Mouse (Mus musculus) adipocyte (in vitro differentiated cells): ENCODE measurements around the gene AI597479.

ENCODE experiments used
- DNase-seq: peaks from one replicate; pipeline ENCODE4 v3.0.0-alpha.2; 2016; ENCODE audit warnings: low spot score

The AI597479 gene

GRCm38 (mm10) chr1:43162394-43162793 lies 63.9 kb downstream of the AI597479 start:
- no peak for DNase-seq

DNA sequence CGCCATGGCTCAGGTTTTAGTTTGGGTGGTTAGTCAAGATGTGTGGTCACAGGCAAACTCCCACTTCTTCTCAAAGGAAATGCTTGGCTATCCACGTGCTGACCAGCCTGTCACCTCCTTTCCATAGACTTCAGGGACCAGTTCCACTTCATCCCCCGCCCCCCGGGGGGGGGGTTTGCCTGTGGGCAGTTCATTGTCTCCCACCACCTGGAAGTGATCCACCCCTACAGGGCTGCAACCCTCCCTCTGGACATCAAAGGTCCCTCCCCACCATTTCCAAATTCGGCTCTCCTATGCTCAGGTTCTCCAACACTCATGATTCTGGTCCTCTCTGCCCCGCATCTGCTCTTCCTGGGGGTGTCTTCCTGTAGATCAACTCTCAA lies 64.6 kb downstream of the AI597479 start:
- DNase-seq, result no peak

DNA sequence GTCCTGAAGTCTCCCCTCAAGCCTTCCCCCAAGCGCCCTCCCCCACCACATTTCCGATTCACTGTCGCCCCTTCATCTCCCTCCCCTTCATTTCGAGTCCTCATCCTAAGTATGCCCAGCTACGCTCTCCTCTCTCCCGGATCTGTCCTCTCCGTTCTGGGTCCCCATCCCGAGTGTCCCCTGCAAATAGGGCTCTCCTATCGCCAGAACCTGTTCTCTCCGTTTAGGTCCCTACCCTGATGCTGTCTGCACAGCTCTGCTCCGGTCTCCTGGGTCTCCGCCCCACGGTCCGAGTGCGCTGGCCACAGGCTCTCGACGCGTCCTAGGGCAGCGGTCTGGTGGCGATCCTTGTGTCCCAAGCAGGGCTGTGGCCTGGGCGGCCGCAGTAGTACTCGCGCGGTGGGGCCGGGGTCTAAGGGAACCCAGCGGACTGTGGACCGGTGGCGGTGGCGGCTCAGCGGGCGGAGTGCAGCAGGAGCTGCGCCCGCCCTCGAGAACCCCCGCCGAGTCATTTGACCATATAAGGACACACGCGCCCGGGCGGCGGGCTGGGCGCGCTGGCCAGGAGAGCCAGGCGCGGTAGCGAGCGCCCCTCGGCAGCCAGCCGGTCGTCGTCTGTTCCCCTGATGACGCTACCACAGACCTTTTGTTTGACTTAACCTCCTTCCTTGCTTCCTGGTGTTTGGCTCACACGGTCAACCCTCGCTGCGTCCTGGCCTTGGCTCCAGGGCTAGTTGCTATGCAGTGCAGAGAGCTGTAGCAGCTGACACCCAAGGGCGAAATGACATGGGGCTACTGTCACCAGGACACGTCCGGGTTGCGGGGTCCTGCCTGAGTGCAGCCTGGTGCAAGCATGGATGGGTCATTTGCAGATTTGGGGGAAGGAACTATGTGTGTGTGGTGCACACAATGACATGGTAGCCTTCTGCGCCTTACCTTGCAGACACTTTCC lies 65.2 kb downstream of the AI597479 start:
- no peak for DNase-seq

DNA sequence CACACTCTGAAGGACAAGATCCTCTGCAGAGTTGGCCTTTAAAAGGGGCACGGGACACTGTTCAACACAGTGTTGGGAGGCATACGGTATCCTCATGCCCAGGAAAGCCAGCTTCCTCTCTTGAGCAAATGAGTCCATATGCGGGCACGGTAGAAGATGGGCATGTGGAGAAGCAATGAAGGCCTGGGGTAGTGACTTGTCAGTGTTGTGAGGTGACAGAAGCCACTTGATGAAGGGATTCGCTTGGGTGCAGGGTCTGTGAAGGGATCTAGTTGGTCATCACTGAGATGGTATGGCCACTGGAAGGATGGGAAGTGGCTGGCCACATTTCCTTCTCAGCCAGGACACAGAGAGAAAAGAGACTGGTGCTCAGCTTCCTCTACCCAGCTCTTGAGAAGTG lies 66.1 kb downstream of the AI597479 start:
- no peak for DNase-seq
